Mouse (Mus musculus): ENCODE results near the gene Nek5.

The Nek5 gene

DNA sequence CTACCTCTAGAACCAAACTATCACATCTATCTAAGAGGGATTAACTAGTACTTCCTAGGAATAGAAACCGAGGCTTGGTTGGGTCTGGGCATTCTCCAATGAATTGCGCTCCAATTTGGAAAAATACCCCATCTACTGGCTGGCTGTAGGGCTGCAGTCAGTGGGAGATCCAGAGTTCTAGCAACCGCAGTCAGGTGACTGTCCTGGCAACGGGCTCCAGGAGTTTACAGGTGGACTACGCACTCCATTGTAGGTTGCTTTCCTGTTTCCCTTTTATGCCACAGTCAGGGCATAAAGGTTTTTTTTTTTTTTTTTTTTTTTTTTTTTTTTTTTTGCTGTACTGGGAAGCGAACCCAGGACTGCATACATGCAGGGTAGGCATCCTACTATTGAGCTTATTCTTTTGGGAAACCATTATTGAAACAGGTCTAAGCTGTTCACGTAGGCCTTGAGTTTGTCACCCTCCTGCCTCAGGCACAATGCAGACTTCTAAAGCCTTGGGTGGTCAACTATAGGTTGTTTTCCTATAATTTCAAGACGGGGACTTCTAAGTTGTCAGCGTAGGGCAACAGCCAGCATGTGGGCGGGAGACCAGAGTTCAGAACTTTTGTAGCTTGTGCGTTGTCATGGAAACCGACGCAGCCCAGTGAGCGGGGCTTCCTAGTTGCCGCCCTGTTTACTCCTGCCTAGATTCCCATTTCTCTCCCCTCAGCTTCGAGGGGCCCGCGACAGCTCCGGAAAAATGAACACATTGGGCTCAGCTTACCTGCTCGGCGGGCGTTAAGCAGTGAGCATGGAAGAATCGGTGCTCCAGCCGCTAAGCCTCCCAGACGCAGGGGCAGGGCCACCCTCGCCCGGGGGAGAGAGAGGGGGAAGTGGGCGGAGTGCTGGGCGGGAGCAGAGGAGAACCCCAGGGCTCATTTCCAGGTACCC, at the start of gene Nek5:
TSS of gene Nek5 (minus strand) at position 834 of the 933 bp plus-strand sequence.
- H3K9me3 ChIP-seq (ENCODE audit: low read length) = no peaks in the 10 kb centered on the region
- H3K4me3 ChIP-seq (replicated peaks; ENCODE audit: low read length) = peak within 1 kb of the TSS; percentile 81
- TF ChIP-seq CTCF (conservative IDR thresholded peaks at IDR 0.05; ENCODE audit: low read length) (peak; percentile 71), POU5F1 (IDR thresholded peaks at IDR 0.05; ENCODE audit: borderline replicate concordance, low read length) (no peak)

DNA sequence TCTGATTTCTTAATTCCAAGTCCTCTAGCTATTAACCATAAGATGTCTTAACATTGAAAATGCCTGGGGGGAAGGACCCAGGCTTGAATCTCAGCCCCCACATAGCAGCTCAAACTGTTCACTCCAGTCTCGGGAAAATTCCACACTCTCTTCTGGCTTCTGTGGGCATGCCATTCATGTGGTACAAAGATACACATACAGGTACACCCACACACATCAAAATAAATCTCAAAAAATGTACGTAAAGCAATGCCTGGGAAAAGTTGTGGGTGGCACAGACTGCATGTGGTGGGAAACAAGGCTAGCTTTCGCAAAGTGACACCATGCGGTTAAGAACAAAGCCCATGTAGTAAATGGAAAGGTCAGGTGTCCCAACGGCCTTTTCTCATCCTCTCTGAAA, 44.3 kb upstream of the Nek5 start:
- no peak for TF ChIP-seq NANOG (IDR thresholded peaks at IDR 0.05; ENCODE audit: borderline replicate concordance, low read length)
- TF ChIP-seq POU5F1 (IDR thresholded peaks at IDR 0.05; ENCODE audit: borderline replicate concordance, low read length) = no peak
- no peak for TF ChIP-seq CTCF (conservative IDR thresholded peaks at IDR 0.05; ENCODE audit: low read length)
- Histone ChIP-seq H3K4me3 (replicated peaks; ENCODE audit: low read length) (no peak overlapping the region), H3K9me3 (ENCODE audit: low read length) (no peaks in the 10 kb centered on the region), H3K27me3 (ENCODE audit: insufficient read depth, low read length) (no peaks in the 10 kb centered on the region), H3K36me3 (ENCODE audit: insufficient read depth, low read length) (peaks cover 58% of the 10 kb centered on the region), H3K4me1 (replicated peaks; ENCODE audit: low read depth, low read length) (peaks cover 38% of the 10 kb centered on the region)

More for the DNA sequence above, at the start of gene Nek5:
- Histone ChIP-seq H3K36me3 (ENCODE audit: insufficient read depth, low read length) (no peaks in the 10 kb centered on the region), H3K4me1 (replicated peaks; ENCODE audit: low read depth, low read length) (peaks cover 16% of the 10 kb centered on the region), H3K27me3 (ENCODE audit: insufficient read depth, low read length) (no peaks in the 10 kb centered on the region)

DNA sequence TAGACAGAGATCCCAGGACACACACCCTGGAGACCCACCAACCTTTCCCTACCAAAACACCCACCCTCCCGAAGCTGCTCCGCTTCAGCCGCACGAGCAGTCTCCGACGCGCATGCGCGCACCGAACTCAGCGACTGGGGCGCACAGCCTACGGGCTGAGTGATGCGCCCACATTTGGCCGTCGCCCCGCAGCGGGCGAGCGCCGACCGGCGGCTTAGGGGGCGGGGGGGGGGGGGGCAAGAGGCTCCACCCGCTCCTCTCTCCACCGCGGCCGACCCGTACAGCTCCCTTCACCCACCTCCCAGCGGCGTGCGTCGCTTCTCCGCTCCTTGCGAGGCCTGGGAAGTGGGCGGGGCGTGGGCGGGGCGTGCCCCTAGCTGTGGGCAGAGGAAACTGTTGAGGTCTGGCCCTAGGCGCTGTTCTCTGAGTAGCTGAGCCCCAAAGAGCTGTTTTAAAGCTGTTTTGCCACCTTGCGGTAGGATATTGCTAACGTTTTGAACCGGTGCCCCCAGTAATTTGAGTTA, 41.3 kb upstream of the Nek5 start, which contains the start of gene Nek3:
TSS of gene Nek3 (minus strand) at position 356 of the 524 bp plus-strand sequence.
- Histone ChIP-seq H3K9me3 (ENCODE audit: low read length) (no peaks in the 10 kb centered on the region), H3K27me3 (ENCODE audit: insufficient read depth, low read length) (no peaks in the 10 kb centered on the region), H3K4me3 (replicated peaks; ENCODE audit: low read length) (peak within 1 kb of the TSS; percentile 74), H3K36me3 (ENCODE audit: insufficient read depth, low read length) (peaks cover 38% of the 10 kb centered on the region), H3K4me1 (replicated peaks; ENCODE audit: low read depth, low read length) (peaks cover 38% of the 10 kb centered on the region)
- TF ChIP-seq NANOG (IDR thresholded peaks at IDR 0.05; ENCODE audit: borderline replicate concordance, low read length) = no peak
- TF ChIP-seq CTCF (conservative IDR thresholded peaks at IDR 0.05; ENCODE audit: low read length) = peak; percentile 33

DNA sequence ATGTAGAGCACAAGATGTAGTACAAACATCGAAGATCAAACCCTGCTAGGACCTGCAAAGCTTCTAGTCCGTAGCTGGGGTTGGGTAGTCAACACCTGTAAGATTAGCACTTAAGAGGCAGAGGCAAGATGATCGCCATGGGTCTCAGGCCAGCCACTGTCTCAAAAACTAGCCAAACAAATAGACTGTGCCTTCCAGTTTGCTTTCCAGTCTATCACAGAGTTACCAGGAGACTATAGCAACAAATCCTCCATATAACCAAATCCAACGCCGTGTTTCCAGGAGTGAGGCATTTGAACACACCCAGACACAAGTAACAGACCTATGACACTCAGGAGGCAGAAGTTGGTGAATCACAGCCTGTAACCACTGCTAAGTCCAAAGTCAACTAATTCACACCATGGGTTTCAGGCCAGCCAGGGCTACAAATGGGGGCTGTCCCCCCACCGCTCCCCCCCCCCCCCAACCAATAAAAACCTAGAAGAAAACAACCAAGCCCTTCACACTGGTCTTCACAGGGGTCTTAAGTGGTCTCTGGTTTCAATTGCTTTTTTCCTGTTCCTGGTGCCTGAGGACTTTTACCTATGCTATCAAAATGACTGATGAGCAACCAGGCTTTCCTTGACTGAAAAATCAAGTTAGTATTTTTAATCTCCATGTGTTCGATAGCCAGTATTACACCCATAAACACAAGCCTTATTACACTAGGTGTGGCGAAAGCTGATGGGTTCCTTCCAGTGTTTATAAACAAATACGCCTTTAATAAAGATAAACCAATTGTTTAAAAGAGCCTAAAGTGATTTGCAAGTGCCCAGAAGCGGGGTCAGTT, 40.6 kb upstream of the Nek5 start:
- peak overlapping the region; percentile 74 for H3K4me3 ChIP-seq (replicated peaks; ENCODE audit: low read length)
- TF ChIP-seq CTCF (conservative IDR thresholded peaks at IDR 0.05; ENCODE audit: low read length) = no peak
- TF ChIP-seq NANOG (IDR thresholded peaks at IDR 0.05; ENCODE audit: borderline replicate concordance, low read length) = no peak
- TF ChIP-seq POU5F1 (IDR thresholded peaks at IDR 0.05; ENCODE audit: borderline replicate concordance, low read length) = no peak
- H3K36me3 ChIP-seq (ENCODE audit: insufficient read depth, low read length) = peaks cover 32% of the 10 kb centered on the region
- H3K4me1 ChIP-seq (replicated peaks; ENCODE audit: low read depth, low read length) = peaks cover 38% of the 10 kb centered on the region
- H3K9me3 ChIP-seq (ENCODE audit: low read length) = no peaks in the 10 kb centered on the region
- H3K27me3 ChIP-seq (ENCODE audit: insufficient read depth, low read length) = no peaks in the 10 kb centered on the region

DNA sequence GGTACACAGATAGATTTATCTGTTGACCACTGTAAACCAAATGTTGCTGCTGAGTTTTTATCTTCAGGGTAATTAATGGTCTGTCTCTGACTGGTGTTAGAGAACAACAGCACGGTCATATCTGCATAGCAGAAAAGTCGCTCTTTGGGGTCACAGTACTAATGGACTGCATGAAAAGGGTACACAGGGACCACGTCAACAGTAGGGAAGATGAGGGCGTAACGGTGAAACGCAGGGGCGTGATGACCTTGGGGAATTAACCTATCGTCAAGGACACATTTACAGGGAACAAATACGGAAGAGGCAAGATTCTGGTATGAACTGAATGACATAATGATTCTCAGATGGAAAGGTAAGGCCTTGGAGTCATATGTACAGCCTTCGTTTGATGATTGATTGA, 39.6 kb upstream of the Nek5 start:
- TF ChIP-seq NANOG (IDR thresholded peaks at IDR 0.05; ENCODE audit: borderline replicate concordance, low read length) (no peak), CTCF (conservative IDR thresholded peaks at IDR 0.05; ENCODE audit: low read length) (no peak), POU5F1 (IDR thresholded peaks at IDR 0.05; ENCODE audit: borderline replicate concordance, low read length) (no peak)
- Histone ChIP-seq H3K4me1 (replicated peaks; ENCODE audit: low read depth, low read length) (peaks cover 36% of the 10 kb centered on the region), H3K36me3 (ENCODE audit: insufficient read depth, low read length) (peaks cover 25% of the 10 kb centered on the region), H3K9me3 (ENCODE audit: low read length) (no peaks in the 10 kb centered on the region), H3K4me3 (replicated peaks; ENCODE audit: low read length) (no peak overlapping the region), H3K27me3 (ENCODE audit: insufficient read depth, low read length) (no peaks in the 10 kb centered on the region)

DNA sequence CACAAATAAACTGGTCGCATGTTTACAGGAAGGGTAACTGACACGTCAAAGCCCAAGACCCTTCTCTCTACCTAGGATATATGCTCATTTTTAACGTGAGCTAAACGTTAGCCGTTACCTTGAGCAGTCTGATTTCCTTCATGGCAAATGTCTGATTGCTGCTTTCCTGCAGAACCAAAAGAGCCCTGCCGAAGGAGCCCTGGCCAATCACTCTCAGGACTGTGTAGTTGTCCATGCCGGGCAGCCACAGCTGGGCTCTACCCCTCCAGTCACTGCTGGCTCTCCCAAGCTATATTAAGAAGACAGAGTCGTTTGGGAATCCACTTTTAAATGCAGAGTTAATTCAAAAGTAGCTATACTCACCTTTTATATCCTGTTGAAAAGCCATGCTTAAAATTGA, 37.4 kb upstream of the Nek5 start:
- TF ChIP-seq POU5F1 (IDR thresholded peaks at IDR 0.05; ENCODE audit: borderline replicate concordance, low read length) = no peak
- no peak for TF ChIP-seq NANOG (IDR thresholded peaks at IDR 0.05; ENCODE audit: borderline replicate concordance, low read length)
- no peak for TF ChIP-seq CTCF (conservative IDR thresholded peaks at IDR 0.05; ENCODE audit: low read length)
- H3K4me3 ChIP-seq (replicated peaks; ENCODE audit: low read length) = no peak overlapping the region
- peaks cover 5% of the 10 kb centered on the region; the same call in 1 of the 2 replicates for H3K36me3 ChIP-seq (ENCODE audit: insufficient read depth, low read length)
- no peaks in the 10 kb centered on the region for H3K27me3 ChIP-seq (ENCODE audit: insufficient read depth, low read length)
- H3K4me1 ChIP-seq (replicated peaks; ENCODE audit: low read depth, low read length) = peaks cover 16% of the 10 kb centered on the region
- H3K9me3 ChIP-seq (ENCODE audit: low read length) = no peaks in the 10 kb centered on the region

DNA sequence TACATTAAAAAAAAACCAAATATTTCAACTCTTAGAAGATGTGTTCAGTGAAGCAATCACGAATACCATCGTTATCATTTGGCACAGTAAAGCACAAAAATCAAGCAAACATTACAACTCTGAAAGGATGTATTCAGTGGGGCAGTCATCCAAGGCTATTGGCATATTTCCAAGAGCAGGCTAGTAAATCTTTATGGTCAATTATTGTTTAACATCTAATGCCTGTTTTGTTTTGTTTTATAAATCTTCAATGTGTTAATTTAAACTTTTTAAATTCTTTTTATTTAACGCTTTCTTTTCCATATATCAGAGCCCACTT, 25.5 kb upstream of the Nek5 start:
- H3K36me3 ChIP-seq (ENCODE audit: insufficient read depth, low read length) = no peaks in the 10 kb centered on the region

More for the DNA sequence above, 25.5 kb upstream of the Nek5 start:
- peaks cover 38% of the 10 kb centered on the region for H3K4me1 ChIP-seq (replicated peaks; ENCODE audit: low read depth, low read length)
- no peak for TF ChIP-seq NANOG (IDR thresholded peaks at IDR 0.05; ENCODE audit: borderline replicate concordance, low read length)
- TF ChIP-seq CTCF (conservative IDR thresholded peaks at IDR 0.05; ENCODE audit: low read length) = no peak
- no peak for TF ChIP-seq POU5F1 (IDR thresholded peaks at IDR 0.05; ENCODE audit: borderline replicate concordance, low read length)
- H3K27me3 ChIP-seq (ENCODE audit: insufficient read depth, low read length) = no peaks in the 10 kb centered on the region
- H3K9me3 ChIP-seq (ENCODE audit: low read length) = no peaks in the 10 kb centered on the region
- no peak overlapping the region for H3K4me3 ChIP-seq (replicated peaks; ENCODE audit: low read length)
